Mouse (Mus musculus) adrenal gland, adult 2 months (tissue): Measurements from ENCODE around the gene Mael. TPM values are rescaled to one million over a fixed set of nuclear protein-coding genes. Genes with fewer than 3 reads are reported as not detected.
A peak's percentile ranks its signal among the peaks of the same experiment; 100 is the strongest.

Source experiments
- DNase-seq: peaks from one replicate; pipeline ENCODE4 v3.0.0; 2021
- long read RNA-seq: library from polyadenylated mRNA; stranded (forward); transcript quantifications from one replicate; pipeline ENCODE4 v2.0.0, GENCODE M21; 2021
- polyA plus RNA-seq: library from polyadenylated mRNA; depleted of rRNA; stranded (reverse); fragments of >200 nt; gene quantifications from 2 replicates; pipeline ENCODE4 v1.2.3, GENCODE M21; 2012; rRNA removed
- total RNA-seq, 2 experiments: library from RNA; stranded (reverse); gene quantifications; 2 replicates each; pipeline ENCODE4 v1.2.3; 2021

The Mael gene
- total RNA-seq (not detected), polyA plus RNA-seq (not detected in 2 replicates)
- long read RNA-seq: 0 reads

DNA sequence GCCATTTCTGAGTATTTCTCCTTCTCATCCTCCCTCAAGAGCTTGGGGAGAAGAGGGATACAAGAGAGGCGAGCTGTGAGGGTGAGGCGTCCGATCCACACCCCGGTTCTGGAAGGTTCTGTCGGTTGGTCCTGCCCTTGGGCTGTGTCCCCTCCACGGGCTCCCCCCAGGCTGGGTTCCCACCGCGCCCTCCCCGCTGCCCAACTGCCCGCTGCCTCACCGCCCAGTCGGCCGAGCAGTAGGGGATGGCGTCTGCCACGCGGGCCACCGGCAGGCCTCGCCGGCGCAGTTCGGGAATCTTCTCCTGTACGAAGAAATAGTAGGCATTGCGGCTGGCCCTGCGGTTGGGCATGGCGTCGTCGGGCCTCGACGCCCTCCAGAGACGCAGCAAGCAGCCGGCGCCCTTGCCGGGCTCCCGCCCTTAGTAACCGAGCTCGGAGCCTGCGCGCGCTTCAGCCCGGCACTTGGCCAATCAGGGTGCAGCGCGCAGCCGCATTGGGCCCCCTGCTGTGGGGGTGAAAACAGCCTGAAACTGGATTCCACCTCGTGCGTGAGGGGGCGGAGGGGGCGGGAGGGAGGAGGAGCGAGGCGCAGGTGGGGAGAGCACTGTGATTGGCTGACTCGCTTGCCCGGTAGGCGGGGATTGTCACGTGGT, at the start of gene Mael:
Gene Mael, minus strand, starts transcription at position 433 of the 655 bp plus-strand sequence.
- DNase-seq: no peak

DNA sequence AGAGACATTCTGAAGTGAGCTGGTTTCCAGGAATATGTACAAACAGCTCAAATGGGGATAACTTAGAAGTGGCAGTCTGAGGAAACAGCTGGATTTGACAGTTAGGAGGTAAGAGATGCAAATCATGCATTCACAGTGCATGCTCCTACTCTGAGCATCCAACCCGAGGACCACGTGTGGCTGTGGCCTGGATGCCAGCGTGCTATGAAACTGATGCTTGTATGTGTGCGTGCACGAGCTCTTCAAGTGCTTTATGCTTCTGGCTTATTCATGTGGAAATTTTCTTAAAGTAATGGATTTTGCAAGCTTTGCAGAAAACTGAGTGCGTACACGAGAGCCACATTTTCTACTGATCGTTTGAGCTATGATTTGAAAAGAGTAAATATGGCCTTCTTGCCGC, 47.7 kb upstream of the Mael start:
- DNase-seq: no peak

DNA sequence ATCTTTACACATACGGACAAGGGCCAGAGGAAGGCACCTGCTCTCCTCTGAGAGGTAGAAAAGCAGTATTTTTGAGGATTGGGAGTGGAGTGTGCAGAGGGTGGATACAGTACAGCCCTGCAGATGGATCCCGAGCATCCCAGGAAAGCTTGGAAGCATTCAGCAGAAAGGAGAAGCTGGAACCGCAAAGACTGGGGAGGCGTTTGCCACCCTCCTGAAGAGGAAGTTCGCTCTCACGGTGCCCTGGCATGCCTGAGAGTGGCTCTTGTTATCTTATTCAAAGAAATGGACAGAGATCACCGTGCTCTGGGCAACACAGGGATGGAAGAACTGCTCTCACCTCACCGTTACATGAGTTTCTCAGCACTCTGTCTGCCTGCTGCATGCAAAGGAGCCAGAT, 45.8 kb upstream of the Mael start:
- DNase-seq: no peak

DNA sequence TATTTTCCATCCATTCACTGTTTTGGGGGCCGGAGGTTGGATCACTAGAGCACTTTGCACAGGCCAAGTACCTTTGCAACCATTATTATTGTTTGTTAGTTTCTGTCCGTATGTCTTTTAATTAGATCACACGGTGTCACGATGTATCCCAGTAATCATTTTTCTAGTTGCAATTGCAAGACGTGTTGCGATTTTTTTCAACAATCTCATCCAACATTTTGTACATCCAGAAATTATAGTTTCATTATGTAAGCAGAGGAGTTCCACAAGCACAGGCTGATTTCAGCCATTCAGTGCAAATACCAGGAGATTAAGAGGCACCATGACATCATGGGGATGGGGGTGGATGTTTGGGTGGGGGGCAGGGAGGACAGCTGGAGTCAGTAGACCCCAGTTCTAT, 44.9 kb upstream of the Mael start:
- no peak for DNase-seq

DNA sequence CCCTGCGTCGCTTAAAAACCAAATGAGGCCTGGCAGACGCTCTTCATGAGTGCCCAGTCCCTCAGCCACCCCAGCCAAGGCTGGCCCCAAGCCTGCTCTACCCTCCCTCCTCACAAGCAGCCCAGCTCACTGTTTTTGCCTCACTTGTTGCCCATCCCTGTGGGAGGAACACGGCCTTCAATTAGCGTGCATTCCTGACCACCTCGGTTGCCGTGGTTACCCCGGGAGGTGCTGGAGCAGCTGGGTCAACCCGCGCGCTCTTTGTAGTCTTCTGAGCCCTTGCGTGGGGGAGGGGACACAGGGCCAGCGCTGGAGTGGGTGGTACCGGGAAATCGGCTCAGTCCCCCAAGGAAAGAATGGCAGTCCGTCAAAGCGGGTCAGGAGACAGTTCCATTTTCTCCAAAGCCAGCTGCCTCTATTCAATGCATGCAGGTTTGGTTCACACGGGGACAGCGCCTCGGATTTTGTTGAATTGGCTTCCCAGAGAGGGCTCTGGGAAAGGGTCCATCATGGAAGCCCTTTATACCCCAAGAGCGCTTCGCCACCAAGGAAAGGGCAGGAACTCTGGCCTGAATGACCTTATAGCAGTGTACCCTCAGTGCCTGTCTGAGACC, 44.2 kb upstream of the Mael start:
- peak; percentile 41 for DNase-seq

DNA sequence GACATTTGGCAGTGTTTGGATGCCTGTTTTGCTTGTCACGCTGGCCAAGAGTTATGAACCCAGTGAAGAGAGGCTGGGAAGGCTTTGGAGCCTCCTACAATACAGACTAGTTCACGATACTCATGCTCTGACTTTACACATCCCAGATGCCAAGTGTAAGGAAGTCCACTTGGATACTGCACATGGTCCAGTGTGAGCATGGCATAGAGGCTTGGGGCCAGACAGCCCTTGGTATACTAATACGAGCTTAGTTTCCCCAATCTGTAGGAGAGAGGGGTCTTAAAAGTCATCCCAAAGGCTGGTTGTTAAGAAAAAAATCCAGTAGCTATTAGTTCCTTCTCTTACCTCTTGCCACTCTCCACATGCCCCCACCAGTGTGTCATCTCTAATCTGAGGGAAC, 43.3 kb upstream of the Mael start:
- no peak for DNase-seq

DNA sequence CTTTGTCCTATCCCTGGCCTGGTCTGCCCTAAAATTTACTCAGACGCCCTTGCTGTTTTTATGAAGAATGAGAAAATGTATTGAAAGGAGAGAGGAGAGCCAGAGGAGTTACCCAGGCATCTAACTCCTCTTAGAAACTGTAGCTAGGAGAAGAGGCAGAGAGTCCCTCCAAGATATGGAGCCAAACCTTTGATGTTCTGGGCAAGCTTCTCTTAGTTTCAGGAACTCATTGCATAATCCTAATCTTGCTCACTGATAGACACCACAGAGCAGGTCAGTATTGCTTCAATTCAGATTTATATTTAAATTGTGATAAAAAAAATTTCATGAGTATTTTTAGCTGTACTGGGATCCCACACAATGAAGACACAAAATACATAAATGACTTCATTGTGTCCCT, 42.7 kb upstream of the Mael start:
- peak; percentile 12 for DNase-seq

DNA sequence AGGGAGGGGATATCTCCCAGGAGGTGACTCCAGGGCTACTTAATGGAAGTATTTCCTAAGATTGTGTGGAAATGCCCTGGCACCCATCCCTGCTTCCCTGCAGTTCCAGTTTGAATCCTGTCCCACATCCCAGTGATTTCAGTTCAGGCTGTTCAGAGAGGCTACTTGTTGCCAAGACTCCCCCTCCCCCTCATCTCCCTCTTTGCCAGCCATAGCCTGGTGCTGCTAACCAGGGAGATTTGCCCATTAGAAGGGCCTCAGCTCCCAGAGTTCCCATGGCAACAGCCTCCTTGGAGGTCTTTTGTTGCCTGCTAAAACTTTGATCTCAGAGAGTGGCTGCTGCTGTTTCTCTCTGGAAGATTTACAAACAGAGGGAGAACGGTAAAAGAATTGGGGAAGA, 42.0 kb upstream of the Mael start:
- peak; percentile 51 for DNase-seq

DNA sequence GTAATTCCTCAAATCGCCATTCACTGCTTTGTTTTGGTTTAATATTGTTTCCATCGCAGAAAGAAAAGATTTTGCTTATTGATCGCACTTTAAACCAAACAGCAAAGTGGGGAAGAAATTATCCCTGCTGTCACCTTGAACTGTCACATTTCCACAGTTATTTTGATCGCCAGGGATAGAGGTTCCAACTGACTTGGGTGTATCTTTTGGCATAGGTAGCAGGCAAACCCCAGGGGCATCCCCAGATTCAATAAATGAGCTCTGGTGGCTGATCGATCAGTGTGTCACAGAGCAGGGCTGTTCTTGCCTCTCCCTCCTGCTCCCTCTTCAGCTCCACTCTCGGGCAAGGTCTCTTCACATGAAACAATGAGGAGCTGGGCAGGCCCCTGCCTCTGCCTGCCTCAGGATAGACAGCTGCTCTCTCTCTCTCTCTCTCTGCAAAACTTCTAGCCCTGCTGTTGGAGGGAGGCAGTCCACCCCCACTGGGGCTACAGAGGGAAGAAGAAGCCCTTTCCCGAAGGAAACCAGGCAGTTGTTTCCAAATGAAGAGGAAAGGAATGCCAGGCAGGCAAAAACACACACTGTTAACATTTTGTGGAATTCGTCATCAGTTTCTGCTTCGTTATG, 41.1 kb upstream of the Mael start:
- DNase-seq: no peak

DNA sequence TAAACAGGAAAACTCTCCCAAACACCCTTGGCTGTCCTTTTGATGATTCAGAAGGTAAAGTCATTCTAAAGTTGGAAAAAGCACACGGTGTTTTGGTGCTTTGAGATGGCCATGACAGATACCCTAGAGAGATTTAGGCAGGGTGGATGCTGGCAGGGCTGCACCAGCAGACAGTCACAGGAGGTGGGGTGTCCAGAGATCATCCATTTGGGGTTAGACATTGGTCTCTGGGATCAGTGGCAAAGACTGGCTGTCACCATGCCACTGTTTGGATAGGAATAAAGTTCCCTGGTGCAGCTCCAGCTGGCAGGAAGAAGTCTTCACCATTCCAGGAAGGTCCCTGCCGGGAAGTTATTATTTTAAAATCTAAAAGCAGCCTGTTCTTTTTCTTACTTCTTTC, 40.2 kb upstream of the Mael start:
- DNase-seq: peak; percentile 45

- DNase-seq: no peak
These were observed 29.7 kb upstream of the Mael start for GRCm38 (mm10) chr1:166268218-166268617.

DNA sequence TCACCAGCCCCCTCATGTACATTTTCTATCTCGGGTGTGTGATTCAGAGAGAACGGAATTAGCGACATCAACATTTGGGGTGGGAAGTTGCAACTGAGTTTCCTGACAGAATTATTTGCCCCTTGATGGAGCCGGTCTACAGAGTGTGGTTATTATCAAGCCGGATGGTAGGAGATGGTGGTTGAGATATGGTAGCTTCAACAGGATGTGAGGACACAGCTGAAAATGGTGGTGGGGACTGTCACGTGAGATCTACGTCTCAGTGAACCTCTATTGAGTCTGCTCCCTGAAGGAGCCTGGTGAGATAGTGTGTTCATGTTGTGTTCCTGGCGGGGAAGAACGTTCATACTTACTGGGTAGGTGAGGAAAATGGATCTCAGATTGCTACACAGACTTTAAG, 28.4 kb upstream of the Mael start:
- no peak for DNase-seq

DNA sequence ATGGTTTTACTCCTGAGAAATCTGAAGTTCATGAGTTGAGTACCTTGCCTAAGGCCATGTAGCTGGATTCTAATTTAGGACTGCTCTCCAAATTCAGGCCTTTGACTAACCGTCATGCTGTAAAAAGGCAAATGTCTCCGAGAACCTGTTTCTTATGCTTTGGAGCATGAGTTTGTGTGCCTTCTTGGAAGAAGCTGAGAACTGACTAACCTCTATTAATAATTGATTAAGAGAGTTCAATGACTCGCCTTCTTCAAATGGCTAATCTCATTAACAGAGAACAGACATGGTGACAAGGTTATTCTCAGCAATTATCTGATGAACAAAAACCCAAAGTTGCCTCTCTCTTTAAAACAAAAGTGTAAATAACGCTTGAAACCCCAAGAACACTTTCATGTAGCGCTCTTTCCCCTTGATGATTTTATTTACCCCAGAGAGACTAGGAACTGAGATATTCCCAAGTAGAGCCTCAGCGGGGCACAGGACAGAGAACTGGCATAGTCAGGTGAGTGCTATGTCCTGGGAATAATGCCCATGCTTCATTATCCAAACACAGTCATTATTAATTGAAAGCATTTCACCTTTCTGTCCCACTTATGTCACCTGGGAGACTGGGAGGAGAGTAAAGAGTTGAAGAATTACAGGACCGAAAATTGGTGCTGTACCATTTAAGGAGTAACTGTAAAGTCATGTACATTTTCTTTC, 27.6 kb upstream of the Mael start:
- DNase-seq: no peak

GRCm38 (mm10) chr1:166259526-166259925, 21.0 kb upstream of the Mael start:
- DNase-seq: no peak

GRCm38 (mm10) chr1:166256898-166257297, 18.4 kb upstream of the Mael start:
- DNase-seq: no peak

DNA sequence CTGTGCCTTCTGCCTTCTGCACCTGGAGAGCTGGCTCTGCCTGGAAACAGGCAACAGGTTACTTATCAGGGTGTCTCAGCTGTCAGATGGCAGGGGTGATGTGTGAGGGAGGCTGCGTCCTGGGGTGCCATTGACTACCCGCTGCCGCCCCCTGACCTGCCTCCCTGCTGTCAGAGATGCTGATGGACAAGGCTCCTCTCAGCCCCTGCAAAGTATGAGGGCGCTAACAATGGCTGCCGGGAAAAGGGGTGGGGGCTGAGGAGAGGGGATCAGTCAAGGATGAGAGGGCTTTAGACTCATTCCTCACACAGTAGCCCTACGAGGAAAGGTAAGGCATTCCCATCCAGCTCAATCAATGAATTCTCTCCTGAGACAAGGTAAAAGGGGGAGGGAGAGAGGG, 17.8 kb upstream of the Mael start:
- DNase-seq: no peak

- peak; percentile 38 for DNase-seq
These were observed 17.1 kb upstream of the Mael start for GRCm38 (mm10) chr1:166255651-166256050.

- no peak for DNase-seq
These were observed 16.5 kb upstream of the Mael start for GRCm38 (mm10) chr1:166255091-166255490.

DNA sequence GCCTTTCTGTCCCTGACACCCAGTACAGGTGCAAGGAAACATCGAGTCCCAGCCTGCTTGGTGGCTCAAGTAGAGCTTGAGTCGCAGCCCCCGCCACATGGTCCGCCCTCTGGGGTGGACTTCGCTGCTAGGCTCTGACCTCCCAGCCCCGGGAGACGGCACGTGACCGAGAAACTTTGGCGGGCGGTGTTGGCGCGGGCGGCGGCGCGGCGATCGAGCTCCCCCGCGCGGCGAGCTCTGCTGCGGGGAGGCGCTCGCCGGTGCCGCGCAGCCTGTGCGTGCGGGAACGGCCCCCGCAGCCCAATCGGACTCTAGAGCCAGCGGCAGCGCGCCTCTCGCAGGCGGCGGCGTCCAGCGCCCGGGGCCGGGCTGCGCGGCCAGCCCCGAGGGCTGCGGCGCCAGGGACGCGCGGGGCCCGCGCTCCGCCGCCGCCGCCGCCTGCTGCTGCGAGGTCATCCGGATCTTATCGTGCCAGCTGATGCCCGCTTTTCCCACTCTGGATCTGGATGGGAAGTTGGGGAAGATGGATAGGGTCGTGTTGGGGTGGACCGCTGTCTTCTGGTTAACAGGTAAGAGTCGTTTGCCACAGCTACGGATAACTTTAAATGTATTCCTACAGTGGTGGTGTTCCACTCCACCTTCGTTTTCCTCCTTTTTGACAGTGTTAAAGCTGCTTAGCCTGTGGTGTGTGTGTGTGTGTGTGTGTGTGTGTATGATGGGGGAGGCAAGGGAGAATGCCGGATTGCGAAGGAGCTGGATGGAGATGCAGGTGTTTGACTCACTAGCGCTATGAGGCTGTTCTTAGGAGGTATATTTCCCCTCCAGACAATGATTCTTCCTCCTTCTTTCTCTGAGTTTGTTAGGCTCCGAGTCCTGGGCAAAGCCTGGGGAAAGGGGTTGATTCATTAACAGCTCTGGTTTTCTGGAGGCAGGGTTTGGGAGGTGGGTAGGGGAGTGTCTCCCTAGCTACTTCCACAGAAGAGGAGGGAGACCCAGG, 15.6 kb upstream of the Mael start, which contains the start of gene Ildr2:
Gene Ildr2, plus strand, starts transcription at position 242 of the 997 bp plus-strand sequence.
- DNase-seq: peak; percentile 76

DNA sequence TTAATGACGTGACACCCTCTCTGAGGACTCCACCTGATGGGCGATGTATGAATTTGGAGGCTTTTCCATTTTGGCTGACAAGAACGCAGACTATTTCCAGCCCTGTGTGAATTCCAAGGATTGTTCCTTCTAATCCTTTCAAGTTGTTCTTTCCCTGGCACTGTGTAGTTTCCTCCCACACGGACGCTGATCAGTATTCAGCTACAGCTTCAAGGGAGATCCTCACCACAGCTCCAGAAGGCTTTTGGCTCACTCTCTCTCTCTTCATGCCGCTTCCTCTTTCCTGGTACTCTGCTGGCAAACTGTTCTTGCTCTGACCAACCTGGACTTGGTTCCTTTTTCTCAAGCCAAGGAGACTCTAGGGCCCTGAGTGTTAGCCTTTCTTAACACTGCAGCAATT, 5.7 kb upstream of the Mael start:
- DNase-seq: no peak

DNA sequence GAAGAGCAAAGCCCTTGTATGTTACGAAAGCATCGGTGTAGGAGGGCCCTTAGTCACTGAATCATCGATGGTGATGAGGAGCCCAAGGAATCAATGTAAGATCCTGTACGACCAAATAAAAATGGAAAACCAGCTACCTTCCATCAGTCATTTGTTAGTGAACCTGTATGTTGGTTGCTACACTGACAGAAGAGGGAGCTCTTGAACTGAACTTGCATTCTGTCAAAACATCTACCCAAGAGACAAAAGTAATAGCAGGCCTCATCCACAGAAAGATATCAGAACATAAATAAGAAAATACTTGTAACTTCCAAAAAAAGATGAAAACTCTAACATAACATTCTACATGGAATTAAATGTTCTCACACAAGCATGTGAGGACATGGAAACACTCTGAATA, 24.4 kb downstream of the Mael start:
- no peak for DNase-seq

- DNase-seq: no peak
These were observed 29.2 kb downstream of the Mael start for GRCm38 (mm10) chr1:166209371-166209770.
